Mouse (Mus musculus): Measurements from ENCODE around the gene Tsc22d1.
A peak's percentile ranks its signal among the peaks of the same experiment; 100 is the strongest.

The Tsc22d1 gene

DNA sequence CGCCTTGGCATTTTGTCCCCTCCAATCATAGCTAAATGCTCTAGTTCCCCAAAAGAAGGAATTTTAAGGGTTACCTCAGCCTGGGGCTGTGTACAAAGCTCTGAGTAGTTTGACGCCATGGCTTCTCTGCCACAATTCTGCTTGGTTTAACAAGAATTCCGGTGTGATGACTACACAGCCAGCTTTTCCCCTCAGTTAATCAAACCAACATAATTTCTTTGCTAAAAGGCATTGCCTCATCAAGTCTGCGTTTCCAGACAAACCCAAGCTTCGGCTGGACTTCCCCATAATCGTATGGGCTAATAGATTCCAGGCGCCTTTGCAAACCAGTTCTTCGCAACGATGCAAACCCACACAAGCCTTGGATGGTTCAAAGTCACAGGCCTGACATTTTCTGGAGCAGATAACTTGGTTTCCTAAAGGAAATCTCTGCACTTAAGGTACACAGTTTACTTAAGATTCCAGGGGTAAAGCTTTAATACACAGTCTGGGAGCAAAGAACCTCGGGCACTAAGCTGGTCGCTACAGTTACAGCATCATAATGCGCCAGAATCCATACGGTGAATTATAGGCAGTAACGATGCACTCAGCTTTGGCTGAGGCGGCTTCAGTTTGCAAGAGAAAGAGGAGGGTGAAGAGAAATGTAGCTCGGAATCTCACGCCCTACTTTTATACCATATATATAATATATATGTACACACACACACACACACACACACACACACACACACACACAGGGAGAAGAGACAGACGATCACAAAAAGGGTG lies 140.7 kb downstream of the Tsc22d1 start:
- no peak for DNase-seq (ENCODE audit: low read depth in 2 of 2, low spot score in 2 of 2)

DNA sequence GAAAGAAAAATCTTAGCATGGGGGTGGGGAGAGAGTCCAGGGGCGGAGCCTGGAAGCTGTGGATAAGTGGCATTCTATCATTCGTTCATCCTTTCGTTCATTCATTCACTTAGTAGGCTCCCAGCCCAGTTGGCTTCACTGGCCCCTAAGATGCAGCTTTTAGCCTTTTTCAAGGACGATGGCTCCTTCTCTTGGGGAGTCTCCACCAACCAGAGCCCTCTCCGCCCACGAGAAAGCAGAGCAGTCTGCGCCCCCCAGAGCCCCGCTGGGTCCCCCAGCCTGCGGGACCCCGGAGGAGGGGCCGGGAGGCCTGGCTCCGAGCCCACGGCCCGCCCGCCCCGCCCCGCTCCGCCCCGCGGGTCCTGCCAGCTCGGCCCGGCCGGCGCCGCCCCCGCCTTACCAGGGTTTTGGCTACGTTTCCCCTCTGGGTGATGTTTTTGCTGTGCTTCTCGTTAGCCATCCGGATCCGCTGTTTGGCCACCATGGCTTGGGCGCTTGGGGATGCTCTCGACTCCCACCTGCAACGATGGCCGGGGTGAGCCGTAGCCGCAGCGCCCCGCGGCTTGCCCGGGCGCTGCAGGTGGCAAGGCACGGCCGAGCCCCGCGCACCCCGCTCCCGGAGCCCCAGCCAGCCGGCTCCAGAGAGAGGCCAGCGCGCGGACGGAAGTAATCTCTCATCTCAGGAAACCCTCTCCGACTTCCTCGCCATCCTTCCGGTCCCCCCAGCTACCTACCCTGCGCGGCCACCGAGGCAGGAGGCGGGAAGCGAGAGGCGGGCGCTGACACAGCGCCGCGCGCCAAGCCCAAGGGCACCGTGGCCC lies 141.5 kb downstream of the Tsc22d1 start:
- peak; percentile 27 to 57 for DNase-seq (ENCODE audit: low read depth in 2 of 2, low spot score in 2 of 2)

DNA sequence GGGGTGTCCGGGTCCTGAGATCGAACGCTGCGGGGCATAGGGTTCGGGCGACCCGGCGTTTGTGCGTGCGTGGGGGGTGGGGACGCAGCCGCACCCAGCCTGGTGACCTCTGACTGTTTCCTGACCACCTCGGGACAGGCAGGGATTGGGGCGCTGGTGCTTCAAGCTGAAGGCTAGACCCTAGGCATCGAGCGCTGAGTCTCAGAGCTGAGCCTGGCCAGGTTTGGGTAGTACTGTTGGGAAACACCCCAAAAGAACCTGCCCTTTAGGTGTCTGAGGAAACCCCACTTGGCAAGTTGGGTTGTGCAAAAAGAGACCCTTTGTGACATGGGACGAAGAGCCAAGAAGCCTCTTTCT lies 142.1 kb downstream of the Tsc22d1 start, which contains the start of gene Serp2:
Gene Serp2 (minus strand): TSS at position 38 of the 357 bp plus-strand sequence.
- DNase-seq (ENCODE audit: low read depth in 2 of 2, low spot score in 2 of 2): no peak
